14 mouse cellular contexts compared by ENCODE assay signal in the genomic region with DNA sequence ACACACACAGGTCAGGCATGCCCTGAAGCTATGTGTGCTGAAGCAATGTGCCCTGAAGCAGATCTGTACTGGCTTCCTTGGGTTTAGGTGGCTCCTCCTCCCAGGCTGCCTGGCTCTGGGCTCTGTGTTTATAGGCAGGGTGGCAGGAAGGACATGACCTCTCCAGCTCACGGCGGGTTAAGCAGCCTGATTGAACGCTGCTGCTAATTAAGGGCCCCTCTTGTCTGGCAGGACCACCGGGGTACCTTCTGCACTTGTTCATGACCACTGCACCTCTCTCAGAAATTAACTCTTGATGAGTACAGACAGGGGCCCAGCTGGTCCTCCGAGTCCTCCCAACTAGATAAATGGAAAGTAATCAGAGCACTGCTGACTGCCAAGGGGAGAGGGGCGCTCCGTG.
DNase-seq lines count a peak whose midpoint lies in the region; ATAC-seq lines count a peak whose summit lies in the region.
"Had no signal": no experiment of that assay in that cellular context is flagged by ENCODE, and none has a peak within 500 bp of the region (broad histone marks: within the 10 kb centered on the region; RNA-seq: fewer than 3 reads in every experiment).

No protein-coding gene starts in this region.

- ATAC-seq in heart, embryonic 12.5 days (ENCODE audit: insufficient number of reproducible peaks, low FRiP score): no peak
- peak; percentile 75 for ATAC-seq in hindbrain, embryonic 12.5 days (ENCODE audit: low FRiP score)
- ATAC-seq in limb, embryonic 13.5 days (ENCODE audit: low FRiP score, low read depth): no peak
- ATAC-seq: intestine, postnatal 0 days had no signal

- no peak overlapping the region for H3K4me3 ChIP-seq in heart, embryonic 12.5 days
- no peak overlapping the region for H3K4me3 ChIP-seq in hindbrain, embryonic 12.5 days
- no peak overlapping the region for H3K4me3 ChIP-seq in limb, embryonic 13.5 days
- H3K4me3 ChIP-seq: gastrocnemius, adult 2 months; myocyte had no signal

- H3K9me3 ChIP-seq in heart, embryonic 12.5 days (replicated peaks): no peaks in the 10 kb centered on the region
- H3K9me3 ChIP-seq in hindbrain, embryonic 12.5 days (replicated peaks): no peaks in the 10 kb centered on the region
- H3K9me3 ChIP-seq in limb, embryonic 13.5 days: no peaks in the 10 kb centered on the region

- 22% methylated on average over 7 of the region's 7 CpGs for WGBS in heart, embryonic 12.5 days
- 22% methylated on average over 7 of the region's 7 CpGs for WGBS in hindbrain, embryonic 12.5 days
- WGBS in limb, embryonic 13.5 days: 8% methylated on average over 7 of the region's 7 CpGs

- H3K36me3 ChIP-seq in heart, embryonic 12.5 days: no peaks in the 10 kb centered on the region
- H3K36me3 ChIP-seq in hindbrain, embryonic 12.5 days: no peaks in the 10 kb centered on the region
- no peaks in the 10 kb centered on the region; the same call in 1 of the 2 replicates for H3K36me3 ChIP-seq in limb, embryonic 13.5 days

- H3K4me2 ChIP-seq in heart, embryonic 12.5 days: peak overlapping the region; percentile 35
- no peak overlapping the region for H3K4me2 ChIP-seq in hindbrain, embryonic 12.5 days (replicated peaks)
- H3K4me2 ChIP-seq in limb, embryonic 13.5 days (replicated peaks): peak overlapping the region; percentile 9; the same call in 1 of the 2 replicates
- H3K4me2 ChIP-seq: lung, embryonic 14.5 days had no signal

- no peak overlapping the region for H3K27ac ChIP-seq in heart, embryonic 12.5 days (ENCODE audit: poor library complexity, severe bottlenecking)
- no peak overlapping the region for H3K27ac ChIP-seq in hindbrain, embryonic 12.5 days
- no peak overlapping the region for H3K27ac ChIP-seq in limb, embryonic 13.5 days
- H3K27ac ChIP-seq: gastrocnemius, adult 2 months had no signal

- H3K27me3 ChIP-seq in heart, embryonic 12.5 days (replicated peaks): no peaks in the 10 kb centered on the region
- H3K27me3 ChIP-seq in hindbrain, embryonic 12.5 days: peaks cover 10% of the 10 kb centered on the region; the same call in 1 of the 2 replicates
- H3K27me3 ChIP-seq in limb, embryonic 13.5 days: peaks cover 73% of the 10 kb centered on the region

- no peak overlapping the region for H3K9ac ChIP-seq in heart, embryonic 12.5 days
- no peak overlapping the region for H3K9ac ChIP-seq in hindbrain, embryonic 12.5 days
- no peak overlapping the region for H3K9ac ChIP-seq in limb, embryonic 13.5 days
- H3K9ac ChIP-seq: lung, embryonic 14.5 days had no signal

- DNase-seq in heart, postnatal 10 days: no peak
- DNase-seq in embryo, embryonic 9.5 days (ENCODE audit: extremely low spot score): peak; percentile 41
- DNase-seq in ovary, postnatal 36 days (ENCODE audit: low spot score): no peak
- DNase-seq in liver: no peak
- no peak for DNase-seq in frontal cortex, postnatal 14 days (ENCODE audit: low spot score in 2 of 2)
- DNase-seq: cerebellum, postnatal 36 days; gastrocnemius, adult 2 months; lung, embryonic 14.5 days; thymus, adult 18-20 months had no signal

- H3K4me1 ChIP-seq in heart, embryonic 12.5 days (replicated peaks): peaks cover 30% of the 10 kb centered on the region
- peaks cover 23% of the 10 kb centered on the region for H3K4me1 ChIP-seq in hindbrain, embryonic 12.5 days
- peaks cover 31% of the 10 kb centered on the region for H3K4me1 ChIP-seq in limb, embryonic 13.5 days

- intact Hi-C loops in heart, postnatal 10 days (cut with DNase I): no loop called here
